In the genomic region with DNA sequence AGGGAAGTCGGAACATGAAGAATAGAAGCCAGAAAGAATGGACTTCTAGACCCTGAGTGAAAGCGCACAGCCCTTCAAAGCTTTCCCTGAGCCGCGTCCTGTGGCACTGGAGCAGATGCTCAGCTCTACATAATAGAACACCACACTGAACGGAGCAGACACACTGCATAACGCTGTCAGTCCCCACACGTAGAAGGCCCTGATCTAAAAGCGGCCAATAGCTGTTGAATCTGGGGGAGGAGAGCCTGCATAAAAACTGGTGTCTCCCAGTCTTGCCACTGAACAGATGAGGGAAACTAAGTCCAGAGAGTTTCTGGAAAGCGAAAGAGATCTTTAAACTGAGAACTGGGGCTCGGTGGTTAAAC, we compare ENCODE assay signal across 8 mouse cellular contexts. TPM values are rescaled to one million over a fixed set of nuclear protein-coding genes. Genes with fewer than 3 reads are reported as not detected.
DNase-seq lines count a peak whose midpoint lies in the region; ATAC-seq and TF ChIP-seq lines count a peak whose summit lies in the region.

No protein-coding gene starts in this region.

- 15% methylated on average over 10 of the region's 10 CpGs for WGBS in heart, adult 2 months
- WGBS in hindbrain, embryonic 16.5 days, result 9% methylated on average over 10 of the region's 10 CpGs
- 29% methylated on average over 10 of the region's 10 CpGs for WGBS in liver, embryonic 14.5 days (ENCODE audit: insufficient replicate concordance)

- H3K27ac ChIP-seq in heart, adult 2 months, result peak overlapping the region; percentile 91
- H3K27ac ChIP-seq in ES-E14 (ENCODE audit: insufficient read depth, low read depth, low read length, poor library complexity, severe bottlenecking), result no peak overlapping the region
- H3K27ac ChIP-seq in hindbrain, embryonic 16.5 days (ENCODE audit: low read depth, low read length), result peak overlapping the region; percentile 95
- H3K27ac ChIP-seq in liver, embryonic 14.5 days, result no peak overlapping the region

- TF ChIP-seq EP300 in heart, adult 2 months (IDR thresholded peaks at IDR 0.05; ENCODE audit: insufficient read depth, low read depth, low read length), result no peak
- TF ChIP-seq EP300 in liver, embryonic 14.5 days (IDR thresholded peaks at IDR 0.05; ENCODE audit: low read depth), result no peak

- no peaks in the 10 kb centered on the region for H3K36me3 ChIP-seq in heart, adult 2 months (ENCODE audit: control insufficient read depth, insufficient read depth, low read length)
- no peaks in the 10 kb centered on the region for H3K36me3 ChIP-seq in ES-E14 (ENCODE audit: control insufficient read depth, insufficient read depth, low read length, poor library complexity, severe bottlenecking)
- no peaks in the 10 kb centered on the region for H3K36me3 ChIP-seq in hindbrain, embryonic 16.5 days (ENCODE audit: control insufficient read depth, insufficient read depth, low read length)
- no peaks in the 10 kb centered on the region for H3K36me3 ChIP-seq in liver, embryonic 14.5 days (replicated peaks; ENCODE audit: control insufficient read depth, insufficient read depth, low read depth)

- H3K27me3 ChIP-seq in heart, adult 2 months (ENCODE audit: control insufficient read depth, insufficient read depth, low read length), result no peaks in the 10 kb centered on the region
- H3K27me3 ChIP-seq in hindbrain, embryonic 16.5 days (replicated peaks; ENCODE audit: control insufficient read depth, insufficient read depth, low read length), result no peaks in the 10 kb centered on the region
- H3K27me3 ChIP-seq in liver, embryonic 14.5 days (ENCODE audit: control insufficient read depth, insufficient read depth, low read length), result no peaks in the 10 kb centered on the region

- H3K4me1 ChIP-seq in heart, adult 2 months (ENCODE audit: control insufficient read depth, insufficient read depth, low read length), result peaks cover 2% of the 10 kb centered on the region
- H3K4me1 ChIP-seq in ES-E14 (ENCODE audit: control insufficient read depth in 2 of 2, insufficient read depth in 2 of 2, low read length in 2 of 2, poor library complexity in 1 of 2), result peaks cover 0 to 5% of the 10 kb centered on the region in 2 experiments; a peak in 2 of 4 replicates
- peaks cover 6% of the 10 kb centered on the region for H3K4me1 ChIP-seq in hindbrain, embryonic 16.5 days (ENCODE audit: control insufficient read depth, insufficient read depth, low read depth, low read length)
- peaks cover 0 to 11% of the 10 kb centered on the region in 2 experiments; a peak in 1 of 4 replicates for H3K4me1 ChIP-seq in liver, embryonic 14.5 days (replicated peaks; ENCODE audit: control insufficient read depth in 2 of 2, insufficient read depth in 2 of 2, low read length in 1 of 2)

- H3K9ac ChIP-seq in heart, adult 2 months (ENCODE audit: low read depth, low read length), result peak overlapping the region; percentile 98
- H3K9ac ChIP-seq in ES-E14 (ENCODE audit: insufficient read depth, low read depth, low read length, poor library complexity, severe bottlenecking), result peak overlapping the region; percentile 79; the same call in 1 of the 2 replicates
- H3K9ac ChIP-seq in hindbrain, embryonic 16.5 days (ENCODE audit: low read depth, low read length), result peak overlapping the region; percentile 98
- no peak overlapping the region; the same call in 1 of the 2 replicates for H3K9ac ChIP-seq in liver, embryonic 14.5 days (replicated peaks)

- H3K9me3 ChIP-seq in ES-E14 (ENCODE audit: control insufficient read depth, insufficient read depth, low read depth, low read length), result no peaks in the 10 kb centered on the region
- no peaks in the 10 kb centered on the region for H3K9me3 ChIP-seq in hindbrain, embryonic 16.5 days (ENCODE audit: control insufficient read depth, low read length)
- H3K9me3 ChIP-seq in liver, embryonic 14.5 days (ENCODE audit: control insufficient read depth, low read length), result no peaks in the 10 kb centered on the region

- peak overlapping the region; percentile 98 for H3K4me2 ChIP-seq in hindbrain, embryonic 16.5 days (ENCODE audit: low read length)
- peak overlapping the region; percentile 83 for H3K4me2 ChIP-seq in liver, embryonic 14.5 days (ENCODE audit: low read depth)

- intact Hi-C loops in heart, adult 2 months (cut with DNase I), result no loop called here
- intact Hi-C loops in heart, postnatal 10 days (cut with DNase I), result no loop called here

- peak; percentile 84 for ATAC-seq in hindbrain, embryonic 16.5 days
- ATAC-seq in liver, embryonic 14.5 days (ENCODE audit: insufficient read depth), result peak; percentile 51

- no peaks in the 10 kb centered on the region for H3K79me2 ChIP-seq in heart, adult 2 months (replicated peaks; ENCODE audit: control insufficient read depth, insufficient read depth, low read length)

- peak in 1 of 2 experiments; percentile 37 for DNase-seq in heart, adult 2 months
- DNase-seq in heart, postnatal 10 days, result no peak
- DNase-seq in ES-E14 (ENCODE audit: low read depth, low spot score), result no peak
- DNase-seq in embryo, embryonic 11 days, result peak; percentile 67
- DNase-seq in liver, embryonic 14.5 days (ENCODE audit: low read depth in 3 of 3, low spot score in 3 of 3), result no peak
- DNase-seq in retina, embryonic 14.5 days (ENCODE audit: low spot score), result peak; percentile 60
- DNase-seq in gastrocnemius, postnatal 10 days, result no peak

- no peak for TF ChIP-seq CTCF in heart, adult 2 months (IDR thresholded peaks at IDR 0.05)
- TF ChIP-seq CTCF in liver, embryonic 14.5 days (IDR thresholded peaks at IDR 0.05; ENCODE audit: low read depth), result no peak

- no peak for TF ChIP-seq POLR2A in heart, adult 2 months (IDR thresholded peaks at IDR 0.05; ENCODE audit: insufficient read depth, low read depth, low read length)

- in situ Hi-C loops in ES-E14 (cut with MboI; ENCODE audit: low sequenced_read_pairs in 2 of 2, unreplicated experiment in 2 of 2), result loop anchor here in 1 of 2 experiments (25.0 kb wide), 1 partner anchor 317 kb away; no protein-coding TSS in a partner anchor

- H3K4me3 ChIP-seq in heart, adult 2 months, result peak overlapping the region; percentile 67
- H3K4me3 ChIP-seq in ES-E14 (ENCODE audit: insufficient read depth in 1 of 2, low read depth in 1 of 2, low read length in 2 of 2, poor library complexity in 1 of 2, severe bottlenecking in 1 of 2), result peak overlapping the region; percentile 56 to 86
- peak overlapping the region; percentile 71 for H3K4me3 ChIP-seq in hindbrain, embryonic 16.5 days (ENCODE audit: low read length)
- peak overlapping the region; percentile 52 to 69 for H3K4me3 ChIP-seq in liver, embryonic 14.5 days (ENCODE audit: insufficient read depth in 1 of 2, low read depth in 2 of 2, low read length in 2 of 2)

TF ChIP-seq in ES-E14, 5 proteins besides CTCF, POLR2A, EP300 and RAD21:
- TF ChIP-seq HCFC1 (IDR thresholded peaks at IDR 0.05; ENCODE audit: borderline replicate concordance, insufficient read depth, low read length) (no peak), MAFK (IDR thresholded peaks at IDR 0.05; ENCODE audit: insufficient read depth, low read depth, low read length) (no peak), ZNF384 (IDR thresholded peaks at IDR 0.05; ENCODE audit: low read depth, low read length) (no peak), ZC3H11A (IDR thresholded peaks at IDR 0.05; ENCODE audit: borderline replicate concordance, low read depth, low read length) (no peak), CHD2 (IDR thresholded peaks at IDR 0.05; ENCODE audit: low read depth, low read length) (no peak)

RNA-seq across cellular contexts. Expression of a gene that starts 0.9 kb away (rescaled TPM):
- total RNA-seq in heart, adult 2 months (2021), result 1 to 10 TPM; 1.6 to 2.1 TPM
- 2.8 and 3.5 TPM in 2 replicates for polyA plus RNA-seq in heart, adult 2 months (2012; rRNA removed)
- 1 to 10 TPM; 3.6 to 4.0 TPM for total RNA-seq in heart, postnatal 10 days (2021)
- total RNA-seq in ES-E14 (2012; rRNA removed), result 2.3 and 2.8 TPM in 2 replicates
- polyA plus RNA-seq in hindbrain, embryonic 16.5 days (2015; fragmentation: Nextera tagmentation; extraction: Ambion mirVana), result 3.4 and 3.5 TPM in 2 replicates
- 0.53 and 0.73 TPM in 2 replicates for polyA plus RNA-seq in liver, embryonic 14.5 days (2012; rRNA removed)
- polyA plus RNA-seq in liver, embryonic 14.5 days (2014; fragmentation: Nextera tagmentation; extraction: Ambion mirVana), result 0.54 and 1.4 TPM in 2 replicates
- 1 to 10 TPM; 1.7 to 4.5 TPM for total RNA-seq in gastrocnemius, postnatal 10 days (2021)

Comparison
In these comparisons a context has a peak if more than half of its experiments do, and no peak if none do; other contexts are left out.
1. DNase-seq: peak in embryo, embryonic 11 days (single experiment) and retina, embryonic 14.5 days (single experiment); none in heart, postnatal 10 days (0 of 2), ES-E14 (single experiment), liver, embryonic 14.5 days (0 of 3) and gastrocnemius, postnatal 10 days (single experiment).
2. H3K27ac ChIP-seq: peak in heart, adult 2 months (single experiment) and hindbrain, embryonic 16.5 days (single experiment); none in ES-E14 (single experiment) and liver, embryonic 14.5 days (single experiment).
3. Peak in every context shown above with its lines, with median percentiles within 50 percentile points of each other: H3K4me3 ChIP-seq.